Mouse (Mus musculus) activated CD4-positive, CD25-positive, alpha-beta regulatory T cell (primary cell): ENCODE measurements around the gene Gm49339. TPM values are rescaled to one million over a fixed set of nuclear protein-coding genes. Genes with fewer than 3 reads are reported as not detected.

Source experiments
- polyA plus RNA-seq, 2 experiments: library from polyadenylated mRNA; unstranded; fragments of 100-300 nt; shearing (Covaris generic); gene quantifications; one replicate each; pipeline ENCODE4 v1.2.1; 2017

The Gm49339 gene
- polyA plus RNA-seq: 1 to 10 TPM; 6.6 to 9.3 TPM

GRCm38 (mm10) chr10:51480397-51480796 is at the start of gene Gm49339, which contains the start of gene Lilr4b:
Gene Gm49339, plus strand, starts transcription at chr10:51480612.
Gene Lilr4b, plus strand, starts transcription at chr10:51480632.

GRCm38 (mm10) chr10:51490691-51491090 is 10.3 kb downstream of the Gm49339 start, which contains the start of gene Lilrb4a:
Gene Lilrb4a, plus strand, starts transcription at chr10:51490956.

Other genes starting within 250 kb of the Gm49339 start
- 10 to 100 TPM; 35.1 to 50.1 TPM for gene Lilr4b, start within 50 bp of the Gm49339 start, polyA plus RNA-seq
- gene Lilrb4a, start 10.3 kb downstream of the Gm49339 start, polyA plus RNA-seq: 10 to 100 TPM; 67.2 to 70.1 TPM
- not detected for gene Fam162b, start 109.9 kb downstream of the Gm49339 start, polyA plus RNA-seq
- gene Gprc6a, start 150.8 kb downstream of the Gm49339 start, polyA plus RNA-seq: under 1 TPM in 1 of 2 experiments, not detected in 1; 0.09 TPM
- not detected for gene Rfx6, start 197.1 kb downstream of the Gm49339 start, polyA plus RNA-seq